Mouse (Mus musculus) MEL (cell line): ENCODE data around the gene Stag1. TPM values are rescaled to one million over a fixed set of nuclear protein-coding genes. Genes with fewer than 3 reads are reported as not detected.

ENCODE experiments used
- DNase-seq: peaks from one replicate; pipeline ENCODE4 v3.0.0; 2011; ENCODE audit warnings: low read depth, low spot score
- H3K27ac ChIP-seq: 2 replicates; pipeline ENCODE4 v1.5.1; 2012; ENCODE audit warnings: low read depth, mild to moderate bottlenecking, control low read depth, low read length, moderate library complexity; ENCODE audit not compliant: control insufficient read depth
- H3K27me3 ChIP-seq, 2 experiments: fragments of 150-350 bp in 1 of 2; sonication (generic) in 1 of 2; 2 replicates each; pipeline ENCODE4 v1.6.1; 2012; ENCODE audit warnings: low read length in 2 of 2, mild to moderate bottlenecking in 2 of 2, improper control_type of control experiment in 1 of 2, moderate library complexity in 1 of 2; ENCODE audit not compliant: insufficient read depth in 2 of 2, control insufficient read depth in 1 of 2
- H3K36me3 ChIP-seq, 2 experiments: 2 replicates each; pipeline ENCODE4 v1.6.1; 2012 to 2014; ENCODE audit warnings: low read length in 2 of 2, improper control_type of control experiment in 1 of 2, inconsistent platforms in 1 of 2, mild to moderate bottlenecking in 1 of 2; ENCODE audit not compliant: insufficient read depth in 2 of 2, control insufficient read depth in 1 of 2
- H3K4me1 ChIP-seq, 2 experiments: fragments of 150-350 bp in 1 of 2; sonication (generic) in 1 of 2; 2 replicates each; pipeline ENCODE4 v1.6.1; 2012; ENCODE audit warnings: low read length in 2 of 2, improper control_type of control experiment in 1 of 2, mild to moderate bottlenecking in 1 of 2; ENCODE audit not compliant: insufficient read depth in 2 of 2, control insufficient read depth in 1 of 2
- H3K4me3 ChIP-seq, 2 experiments: fragments of 150-350 bp in 1 of 2; sonication (generic) in 1 of 2; 2 replicates each; pipeline ENCODE4 v1.5.1; 2012; ENCODE audit warnings: low read depth in 2 of 2, low read length in 2 of 2, mild to moderate bottlenecking in 2 of 2, moderate library complexity in 2 of 2, control low read depth in 1 of 2, improper control_type of control experiment in 1 of 2; ENCODE audit not compliant: control insufficient read depth in 1 of 2, insufficient read depth in 1 of 2
- H3K79me2 ChIP-seq: 2 replicates; pipeline ENCODE4 v1.6.1; 2012; ENCODE audit warnings: mild to moderate bottlenecking, low read length, moderate library complexity; ENCODE audit not compliant: control insufficient read depth, poor library complexity, insufficient read depth
- H3K9ac ChIP-seq: 2 replicates; pipeline ENCODE4 v1.6.1; 2012; ENCODE audit warnings: low read depth, mild to moderate bottlenecking, control low read depth, low read length, moderate library complexity; ENCODE audit not compliant: control insufficient read depth, poor library complexity, severe bottlenecking
- H3K9me3 ChIP-seq: fragments of 150-350 bp; sonication (generic); replicated peaks from 2 replicates; pipeline ENCODE4 v1.6.1; 2012; ENCODE audit warnings: mild to moderate bottlenecking, low read length, improper control_type of control experiment, moderate library complexity; ENCODE audit not compliant: insufficient read depth
- CHD2 ChIP-seq: IDR thresholded peaks from 2 replicates; pipeline ENCODE4 v1.6.1; 2011; ENCODE audit warnings: low read length, improper control_type of control experiment
- ELF1 ChIP-seq: IDR thresholded peaks from 2 replicates; pipeline ENCODE4 v1.6.1; 2014; ENCODE audit warnings: low read depth, mild to moderate bottlenecking, inconsistent platforms, low read length, improper control_type of control experiment, moderate library complexity
- ETS1 ChIP-seq: IDR thresholded peaks from 2 replicates; pipeline ENCODE4 v1.6.1; 2012; ENCODE audit warnings: low read depth, mild to moderate bottlenecking, inconsistent platforms, low read length, improper control_type of control experiment, moderate library complexity
- HCFC1 ChIP-seq: IDR thresholded peaks from 2 replicates; pipeline ENCODE4 v1.6.1; 2012; ENCODE audit warnings: low read depth, mild to moderate bottlenecking, inconsistent platforms, low read length, improper control_type of control experiment, moderate library complexity
- KAT2A ChIP-seq: conservative IDR thresholded peaks from 2 replicates; pipeline ENCODE4 v1.6.1; 2012; ENCODE audit warnings: low read depth, low read length, improper control_type of control experiment, inconsistent platforms
- MAZ ChIP-seq: IDR thresholded peaks from 2 replicates; pipeline ENCODE4 v1.6.1; 2012; ENCODE audit warnings: low read depth, mild to moderate bottlenecking, inconsistent platforms, low read length, improper control_type of control experiment
- MEF2A ChIP-seq: IDR thresholded peaks from 2 replicates; pipeline ENCODE4 v1.6.1; 2014; ENCODE audit warnings: low read depth, mild to moderate bottlenecking, inconsistent platforms, low read length, improper control_type of control experiment; ENCODE audit not compliant: poor library complexity, insufficient replicate concordance, severe bottlenecking; ENCODE audit errors: extremely low read depth
- MYC ChIP-seq: IDR thresholded peaks from 2 replicates; pipeline ENCODE4 v1.6.1; 2011; ENCODE audit warnings: low read depth, mild to moderate bottlenecking, low read length, improper control_type of control experiment, moderate library complexity
- NELFE ChIP-seq: IDR thresholded peaks from 2 replicates; pipeline ENCODE4 v1.6.1; 2011; ENCODE audit warnings: low read depth, low read length, improper control_type of control experiment
- NRF1 ChIP-seq: IDR thresholded peaks from 2 replicates; pipeline ENCODE4 v1.6.1; 2014; ENCODE audit warnings: low read depth, mild to moderate bottlenecking, inconsistent platforms, low read length, improper control_type of control experiment, moderate library complexity; ENCODE audit not compliant: poor library complexity, insufficient read depth, severe bottlenecking
- SIN3A ChIP-seq: IDR thresholded peaks from 2 replicates; pipeline ENCODE4 v1.6.1; 2012; ENCODE audit warnings: low read length, improper control_type of control experiment, inconsistent platforms
- TAL1 ChIP-seq: IDR thresholded peaks from 2 replicates; pipeline ENCODE4 v1.6.1; 2012; ENCODE audit warnings: mild to moderate bottlenecking, inconsistent platforms, low read length, moderate library complexity, mixed read lengths
- TCF12 ChIP-seq: IDR thresholded peaks from 2 replicates; pipeline ENCODE4 v1.6.1; 2014; ENCODE audit warnings: low read depth, mild to moderate bottlenecking, inconsistent platforms, low read length, improper control_type of control experiment, moderate library complexity
- UBTF ChIP-seq: IDR thresholded peaks from 2 replicates; pipeline ENCODE4 v1.6.1; 2012; ENCODE audit warnings: low read depth, mild to moderate bottlenecking, inconsistent platforms, low read length, improper control_type of control experiment, moderate library complexity, borderline replicate concordance; ENCODE audit not compliant: insufficient read depth
- ZC3H11A ChIP-seq: IDR thresholded peaks from 2 replicates; pipeline ENCODE4 v1.6.1; 2012; ENCODE audit warnings: low read depth, mild to moderate bottlenecking, inconsistent platforms, low read length, improper control_type of control experiment
- ZNF384 ChIP-seq: IDR thresholded peaks from 2 replicates; pipeline ENCODE4 v1.6.1; 2012; ENCODE audit warnings: low read depth, mild to moderate bottlenecking, inconsistent platforms, low read length, improper control_type of control experiment
- polyA plus RNA-seq, 2 experiments: library from polyadenylated mRNA; stranded (reverse) in 1 of 2; unstranded in 1 of 2; fragments of >175 nt in 1 of 2; fragments of >200 nt in 1 of 2; gene quantifications; 2 replicates each; pipeline versions ENCODE4 v1.2.1 to v1.2.4; 2012; ENCODE audit warnings: low replicate concordance in 2 of 2, low read depth in 1 of 2; ENCODE audit not compliant: insufficient read length in 2 of 2, insufficient read depth in 1 of 2, missing spikeins in 1 of 2
- total RNA-seq: library from RNA; depleted of rRNA; stranded (reverse); fragments of 300-350 nt; gene quantifications from 2 replicates; pipeline ENCODE4 v1.2.3, GENCODE M21; 2012

Gene Stag1
- total and polyA plus RNA-seq, 3 experiments: 30.1 to 41.7 TPM; not detected in 1

DNA sequence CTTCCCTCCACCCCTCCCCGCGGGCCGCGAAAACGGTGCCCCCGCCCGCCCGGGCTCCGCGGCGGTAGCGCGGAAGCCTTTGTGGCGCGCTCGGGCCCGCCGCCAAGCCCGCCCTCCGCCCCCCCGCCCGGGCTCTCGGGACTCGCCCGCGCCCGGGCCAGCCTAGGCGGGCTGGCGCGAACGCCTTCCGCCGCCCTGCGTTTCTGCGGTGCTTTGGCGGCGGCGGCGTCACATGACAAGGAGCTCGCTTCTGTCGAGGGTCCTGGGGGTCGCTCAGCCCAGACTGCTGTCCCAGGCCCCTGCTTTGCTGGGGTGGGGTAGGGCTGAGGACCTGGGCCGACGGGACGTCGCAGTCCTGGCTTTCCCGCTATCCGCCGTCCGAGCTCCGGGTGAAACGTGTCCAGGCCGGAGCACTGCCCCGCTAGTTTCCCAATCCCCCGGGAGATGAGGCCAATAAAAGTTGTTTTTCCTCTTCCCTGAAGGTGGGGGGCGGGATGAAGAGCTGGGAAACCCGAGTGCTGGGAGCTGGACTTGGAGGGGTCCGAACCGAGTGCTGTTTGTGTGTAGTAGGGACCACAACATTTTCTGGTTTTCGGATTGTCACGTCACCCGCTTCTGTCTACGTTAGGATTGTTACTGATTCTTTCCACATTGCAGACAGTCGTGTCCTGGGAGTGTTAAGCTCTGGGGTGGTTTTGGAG is 46.6 kb downstream of the Stag1 start (continued):
- TF ChIP-seq MYC (no peak), ZNF384 (no peak), UBTF (no peak), MEF2A (no peak), MAZ (peak; percentile 40; the same call in 1 of the 2 replicates), NELFE (0 out of 2 replicates have a peak, but pooled peaks have one; percentile 27), ETS1 (0 out of 2 replicates have a peak, but pooled peaks have one; percentile 17), HCFC1 (no peak), TCF12 (peak; percentile 15; the same call in 1 of the 2 replicates), KAT2A (no peak), TAL1 (no peak), ZC3H11A (no peak), CHD2 (no peak)

DNA sequence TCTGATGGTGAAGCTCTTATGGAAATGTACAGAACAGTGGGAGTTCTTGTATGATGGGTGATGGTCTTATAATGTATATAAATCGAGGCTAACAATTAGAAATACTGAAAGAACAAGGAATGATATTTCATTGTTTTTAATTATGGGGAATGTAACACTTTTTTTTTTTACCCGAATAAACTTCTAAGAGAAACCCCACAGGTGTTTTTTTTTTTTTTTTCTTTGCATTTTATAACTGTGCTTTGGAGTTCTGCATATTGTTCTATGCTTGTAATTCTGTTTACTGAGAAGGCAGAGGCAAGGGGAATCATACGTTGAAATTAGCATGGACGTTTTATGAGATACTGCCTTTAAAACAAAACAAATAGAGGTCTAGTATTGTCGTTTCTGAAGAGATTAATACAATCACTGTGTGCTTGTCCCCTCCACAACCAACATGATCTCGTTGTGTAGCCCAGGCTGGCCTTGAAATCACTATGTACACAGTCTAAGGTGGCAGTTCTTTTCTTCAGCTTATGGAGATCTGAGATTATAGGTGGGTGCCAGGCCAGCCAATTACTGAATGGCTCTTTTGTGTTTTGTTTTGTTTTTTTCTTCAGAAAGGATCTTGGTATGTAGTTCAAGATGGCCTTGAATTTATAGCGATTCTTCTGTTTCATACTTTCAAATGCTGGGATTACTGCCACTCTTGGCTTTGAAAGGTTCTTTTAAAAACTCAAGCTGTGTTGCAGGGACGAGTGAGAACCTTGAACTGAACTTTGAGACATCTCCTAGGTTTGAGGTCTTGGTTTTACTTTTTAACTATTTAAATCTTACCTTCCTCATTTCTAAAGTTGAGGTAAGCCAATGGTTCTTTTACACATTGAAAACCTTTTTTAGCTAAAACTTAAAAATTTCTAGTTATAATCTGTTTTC is 47.7 kb downstream of the Stag1 start:
- Histone ChIP-seq H3K27ac (no peak overlapping the region), H3K79me2 (peaks cover 46% of the 10 kb centered on the region), H3K9me3 (no peaks in the 10 kb centered on the region), H3K27me3 (no peaks in the 10 kb centered on the region), H3K9ac (peak overlapping the region; percentile 93), H3K36me3 (peaks cover 0 to 42% of the 10 kb centered on the region in 2 experiments; a peak in 3 of 4 replicates), H3K4me1 (peaks cover 17 to 23% of the 10 kb centered on the region in 2 experiments), H3K4me3 (peak overlapping the region; percentile 11 to 94)
- DNase-seq: peak; percentile 52
- TF ChIP-seq SIN3A (peak; percentile 57; the same call in 1 of the 2 replicates), ZNF384 (peak; percentile 63), NRF1 (no peak), ZC3H11A (0 out of 2 replicates have a peak, but pooled peaks have one; percentile 5), ELF1 (no peak)
